Mouse (Mus musculus): ENCODE measurements around the gene Pum2. TPM values are rescaled to one million over a fixed set of nuclear protein-coding genes. Genes with fewer than 3 reads are reported as not detected.

The Pum2 gene
- polyA plus RNA-seq (2017; shearing (Covaris generic)) = 15.5 TPM

DNA sequence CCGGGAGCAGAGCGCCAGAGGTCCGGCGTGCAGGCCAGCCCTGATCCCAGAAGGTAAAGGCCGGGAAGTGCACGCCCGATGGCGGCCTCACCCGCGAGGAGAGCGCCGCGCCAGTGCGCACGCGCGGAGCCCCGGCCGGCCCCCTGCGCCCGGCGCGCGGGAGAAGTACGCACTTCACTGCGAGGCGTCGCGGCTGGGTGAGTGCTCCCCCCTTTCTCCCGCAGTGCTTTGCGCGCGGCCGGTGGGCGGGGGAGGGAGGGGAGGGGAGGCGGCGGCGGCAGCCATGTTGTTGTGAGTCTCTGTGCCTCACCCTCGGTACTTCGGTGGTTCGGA, at the start of gene Pum2:
Gene Pum2, plus strand, starts transcription at position 161 of the 333 bp plus-strand sequence.

DNA sequence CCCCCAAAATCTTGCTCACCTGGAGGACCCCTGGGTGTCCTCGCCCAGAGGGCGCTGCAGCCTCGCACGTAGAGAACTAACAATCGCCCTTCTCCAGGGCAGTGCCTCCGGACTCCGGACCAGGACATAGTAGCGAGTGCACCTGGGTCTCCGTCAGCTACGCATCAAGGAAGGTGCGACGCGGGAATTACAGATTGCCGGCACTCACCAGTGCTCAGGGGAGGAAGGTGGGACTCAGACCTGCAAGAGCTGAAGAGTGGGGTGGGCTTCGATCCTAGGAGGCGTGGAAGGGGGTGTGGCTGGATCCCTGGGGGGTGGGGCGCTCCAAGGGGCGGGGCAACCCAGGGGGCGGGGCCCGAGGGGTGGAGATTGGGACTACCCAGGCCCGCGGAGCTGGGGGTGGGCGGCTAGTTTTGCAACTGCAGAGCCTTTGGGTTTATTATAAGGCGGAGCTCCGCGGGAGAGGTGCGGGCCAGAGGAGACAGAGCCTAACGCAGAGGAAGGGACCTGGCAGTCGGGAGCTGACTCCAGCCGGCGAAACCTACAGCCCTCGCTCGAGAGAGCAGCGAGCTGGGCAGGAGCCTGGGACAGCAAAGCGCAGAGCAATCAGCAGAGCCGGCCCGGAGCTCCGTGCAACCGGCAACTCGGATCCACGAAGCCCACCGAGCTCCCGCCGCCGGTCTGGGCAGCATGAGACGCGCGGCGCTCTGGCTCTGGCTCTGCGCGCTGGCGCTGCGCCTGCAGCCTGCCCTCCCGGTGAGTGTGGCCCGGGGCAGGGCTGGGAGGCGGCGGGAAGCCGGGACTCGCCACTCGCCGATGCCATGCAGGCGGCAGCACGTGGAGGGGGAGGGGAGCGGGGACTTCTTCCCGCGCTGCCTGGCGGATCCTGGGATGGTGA, 97.3 kb downstream of the Pum2 start, which contains the start of gene Sdc1:
Gene Sdc1, plus strand, starts transcription at position 378 of the 898 bp plus-strand sequence.

Other genes starting within 250 kb of the Pum2 start
- gene Rhob, start 174.1 kb upstream of the Pum2 start, polyA plus RNA-seq (2017; shearing (Covaris generic)) = 0.34 TPM
- not detected for gene Slc7a15, start 75.1 kb upstream of the Pum2 start, polyA plus RNA-seq (2017; shearing (Covaris generic))
- 0.49 TPM for gene Sdc1, start 97.2 kb downstream of the Pum2 start, polyA plus RNA-seq (2017; shearing (Covaris generic))
- gene Laptm4a, start 247.5 kb downstream of the Pum2 start, polyA plus RNA-seq (2017; shearing (Covaris generic)) = 184 TPM

Measured in activated CD4-positive, CD25-positive, alpha-beta regulatory T cell, adult 9 weeks (primary cell).